Mouse (Mus musculus): ENCODE data around the gene Hoxc12. TPM values are rescaled to one million over a fixed set of nuclear protein-coding genes. Genes with fewer than 3 reads are reported as not detected.

Gene Hoxc12
- total and polyA plus RNA-seq, 3 experiments, result not detected

DNA sequence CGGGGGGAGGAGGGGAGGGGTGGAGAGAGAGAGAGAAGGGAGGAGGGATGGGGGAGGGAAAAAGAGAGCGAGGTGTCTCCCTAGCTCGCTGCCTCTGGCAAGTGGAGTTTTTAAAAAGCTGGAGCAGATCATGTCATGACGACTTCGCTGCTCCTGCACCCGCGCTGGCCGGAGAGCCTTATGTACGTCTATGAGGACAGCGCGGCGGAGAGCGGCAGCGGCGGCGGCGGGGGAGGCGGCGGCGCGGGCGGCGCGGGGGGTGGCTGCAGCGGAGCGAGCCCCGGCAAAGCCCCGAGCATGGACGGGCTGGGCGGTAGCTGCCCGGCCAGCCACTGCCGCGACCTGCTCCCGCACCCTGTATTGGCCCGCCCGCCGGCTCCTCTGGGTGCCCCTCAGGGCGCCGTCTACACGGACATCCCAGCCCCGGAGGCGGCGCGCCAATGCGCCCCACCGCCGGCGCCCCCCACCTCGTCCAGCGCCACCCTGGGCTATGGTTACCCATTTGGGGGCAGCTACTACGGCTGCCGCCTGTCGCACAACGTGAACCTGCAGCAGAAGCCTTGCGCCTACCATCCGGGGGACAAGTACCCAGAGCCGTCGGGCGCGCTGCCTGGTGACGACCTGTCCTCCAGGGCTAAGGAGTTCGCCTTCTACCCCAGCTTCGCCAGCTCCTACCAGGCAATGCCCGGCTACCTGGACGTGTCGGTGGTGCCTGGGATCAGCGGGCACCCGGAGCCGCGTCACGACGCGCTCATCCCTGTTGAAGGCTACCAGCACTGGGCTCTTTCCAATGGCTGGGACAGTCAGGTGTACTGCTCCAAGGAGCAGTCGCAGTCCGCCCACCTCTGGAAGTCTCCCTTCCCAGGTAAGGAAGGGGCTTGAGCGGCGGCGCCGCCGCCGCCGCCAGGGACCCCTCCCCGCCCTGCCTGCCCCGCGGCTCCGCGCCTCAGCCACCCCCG lies 15.2 kb upstream of the Hoxc12 start, which contains the start of gene Hoxc13:
Gene Hoxc13, plus strand, starts transcription at position 51 of the 959 bp plus-strand sequence.
- no peaks in the 10 kb centered on the region for H3K4me1 ChIP-seq (ENCODE audit: control insufficient read depth in 1 of 2, insufficient read depth in 2 of 2)
- H3K9me3 ChIP-seq (replicated peaks; ENCODE audit: low read length), result peaks cover 13% of the 10 kb centered on the region
- no peak within 1 kb of the TSS for H3K9ac ChIP-seq (ENCODE audit: insufficient read depth, low read depth)
- H3K4me2 ChIP-seq (ENCODE audit: insufficient read depth, low read depth, poor library complexity, severe bottlenecking), result no peak within 1 kb of the TSS
- H3K27me3 ChIP-seq (replicated peaks), result peaks cover 90% of the 10 kb centered on the region
- no peaks in the 10 kb centered on the region for H3K79me2 ChIP-seq (replicated peaks; ENCODE audit: control insufficient read depth, extremely low read depth, insufficient read depth, poor library complexity, severe bottlenecking)
- no peak within 1 kb of the TSS for H3K27ac ChIP-seq (ENCODE audit: insufficient read depth, low read depth)
- DNase-seq (ENCODE audit: extremely low read depth), result no peak
- TF ChIP-seq CHD1 (IDR thresholded peaks at IDR 0.05; ENCODE audit: low read depth, low read length), result no peak
- TF ChIP-seq MAZ (IDR thresholded peaks at IDR 0.05; ENCODE audit: low read depth, low read length), result no peak
- TF ChIP-seq MXI1 (IDR thresholded peaks at IDR 0.05; ENCODE audit: low read depth, low read length), result no peak
- in situ Hi-C loops (cut with MboI; ENCODE audit: low pct_ligation_motif_present, low pct_unique_long_range_greater_than_20kb, low sequenced_read_pairs) (no loop called here), dilution Hi-C loops (cut with MboI; ENCODE audit: extremely low pct_ligation_motif_present, extremely low pct_unique_long_range_greater_than_20kb, low sequenced_read_pairs) (no loop called here)
- H3K36me3 ChIP-seq (replicated peaks in 1 of 2; ENCODE audit: control insufficient read depth in 1 of 2, insufficient read depth in 1 of 2, low read length in 1 of 2), result no peaks in the 10 kb centered on the region
- no peak within 1 kb of the TSS for H3K4me3 ChIP-seq (replicated peaks in 1 of 3; ENCODE audit: low read depth in 2 of 3, low read length in 2 of 3, poor library complexity in 1 of 3)

DNA sequence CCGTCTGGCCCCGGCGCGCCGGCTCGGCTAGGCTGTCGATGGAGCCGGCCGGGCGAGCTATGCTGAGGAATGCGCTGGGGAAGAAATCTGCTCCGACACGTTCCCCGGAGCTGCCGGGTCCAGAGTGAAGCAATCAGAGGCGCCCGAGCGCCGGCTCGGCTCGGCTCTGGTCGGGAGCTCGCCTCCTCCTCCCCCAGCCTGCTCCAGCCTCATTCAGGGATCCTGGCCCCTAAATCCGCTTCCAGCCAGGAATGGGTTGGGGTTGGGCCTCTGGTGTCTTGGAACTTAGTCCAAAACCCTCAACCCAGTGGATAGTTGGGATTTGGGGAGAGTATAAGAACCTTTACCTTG lies 14.6 kb upstream of the Hoxc12 start:
- no peak for DNase-seq (ENCODE audit: extremely low read depth)
- in situ Hi-C loops (cut with MboI; ENCODE audit: low pct_ligation_motif_present, low pct_unique_long_range_greater_than_20kb, low sequenced_read_pairs) (no loop called here), dilution Hi-C loops (cut with MboI; ENCODE audit: extremely low pct_ligation_motif_present, extremely low pct_unique_long_range_greater_than_20kb, low sequenced_read_pairs) (no loop called here)
- H3K79me2 ChIP-seq (replicated peaks; ENCODE audit: control insufficient read depth, extremely low read depth, insufficient read depth, poor library complexity, severe bottlenecking), result no peaks in the 10 kb centered on the region
- no peaks in the 10 kb centered on the region for H3K36me3 ChIP-seq (replicated peaks in 1 of 2; ENCODE audit: control insufficient read depth in 1 of 2, insufficient read depth in 1 of 2, low read length in 1 of 2)
- no peak overlapping the region for H3K27ac ChIP-seq (ENCODE audit: insufficient read depth, low read depth)
- peaks cover 90% of the 10 kb centered on the region for H3K27me3 ChIP-seq (replicated peaks)
- no peaks in the 10 kb centered on the region for H3K4me1 ChIP-seq (ENCODE audit: control insufficient read depth in 1 of 2, insufficient read depth in 2 of 2)
- no peak overlapping the region for H3K9ac ChIP-seq (ENCODE audit: insufficient read depth, low read depth)
- TF ChIP-seq TBP (conservative IDR thresholded peaks at IDR 0.05; ENCODE audit: low read depth, low read length) (no peak), TCF12 (IDR thresholded peaks at IDR 0.05; ENCODE audit: low read depth, low read length) (no peak), ZC3H11A (IDR thresholded peaks at IDR 0.05; ENCODE audit: low read depth, low read length) (no peak), MAZ (IDR thresholded peaks at IDR 0.05; ENCODE audit: low read depth, low read length) (no peak), ZKSCAN1 (IDR thresholded peaks at IDR 0.05; ENCODE audit: borderline replicate concordance, low read depth, low read length) (no peak), SMC3 (IDR thresholded peaks at IDR 0.05; ENCODE audit: low read depth, low read length) (no peak), RAD21 (IDR thresholded peaks at IDR 0.05; ENCODE audit: low read depth, low read length) (no peak), SIN3A (IDR thresholded peaks at IDR 0.05; ENCODE audit: low read length) (no peak), BHLHE40 (IDR thresholded peaks at IDR 0.05; ENCODE audit: low read depth, low read length) (no peak), USF1 (IDR thresholded peaks at IDR 0.05; ENCODE audit: low read depth, low read length) (no peak), POLR2AphosphoS2 (IDR thresholded peaks at IDR 0.05; ENCODE audit: low read depth, low read length) (no peak), MAX (IDR thresholded peaks at IDR 0.05; ENCODE audit: low read length) (no peak), POLR2A (IDR thresholded peaks at IDR 0.05; ENCODE audit: low read depth, low read length) (no peak), ELF1 (IDR thresholded peaks at IDR 0.05; ENCODE audit: low read depth, low read length) (no peak), NRF1 (IDR thresholded peaks at IDR 0.05; ENCODE audit: low read depth, low read length) (no peak), JUND (conservative IDR thresholded peaks at IDR 0.05; ENCODE audit: low read depth, low read length) (no peak), MXI1 (IDR thresholded peaks at IDR 0.05; ENCODE audit: low read depth, low read length) (no peak), JUN (IDR thresholded peaks at IDR 0.05; ENCODE audit: insufficient read depth, low read depth, low read length) (no peak)
- H3K4me3 ChIP-seq (replicated peaks in 1 of 3; ENCODE audit: low read depth in 2 of 3, low read length in 2 of 3, poor library complexity in 1 of 3), result no peak overlapping the region
- H3K9me3 ChIP-seq (replicated peaks; ENCODE audit: low read length), result peaks cover 13% of the 10 kb centered on the region
- no peak overlapping the region for H3K4me2 ChIP-seq (ENCODE audit: insufficient read depth, low read depth, poor library complexity, severe bottlenecking)
